Mouse (Mus musculus) Muller cell, postnatal 12 days (primary cell): ENCODE results near the gene Rbpj.

Experiments
- DNase-seq: peaks from one replicate; pipeline ENCODE4 v3.0.0-alpha.2; 2015; ENCODE audit errors: inconsistent ontology term

Gene Rbpj

GRCm38 (mm10) chr5:53469098-53469776 is 3.3 kb downstream of the Rbpj start:
- DNase-seq, result no peak

- DNase-seq, result no peak
These were observed 3.8 kb downstream of the Rbpj start for GRCm38 (mm10) chr5:53469777-53470131.

GRCm38 (mm10) chr5:53470141-53471079 is 4.5 kb downstream of the Rbpj start:
- DNase-seq, result peak; percentile 67

GRCm38 (mm10) chr5:53472485-53472884 is 6.5 kb downstream of the Rbpj start:
- DNase-seq, result no peak

GRCm38 (mm10) chr5:53479161-53479560 is 13.2 kb downstream of the Rbpj start:
- DNase-seq, result no peak

- peak; percentile 71 for DNase-seq
These were observed 13.9 kb downstream of the Rbpj start for GRCm38 (mm10) chr5:53479891-53480290.

- peak; percentile 42 for DNase-seq
These were observed 15.1 kb downstream of the Rbpj start for GRCm38 (mm10) chr5:53481021-53481420.

GRCm38 (mm10) chr5:53485069-53485628 is 19.2 kb downstream of the Rbpj start:
- no peak for DNase-seq

- no peak for DNase-seq
These were observed 20.1 kb downstream of the Rbpj start for GRCm38 (mm10) chr5:53485934-53486475.

GRCm38 (mm10) chr5:53486966-53487592 is 21.1 kb downstream of the Rbpj start:
- no peak for DNase-seq

- DNase-seq, result peak; percentile 91
These were observed 24.7 kb downstream of the Rbpj start for GRCm38 (mm10) chr5:53490697-53491099.

GRCm38 (mm10) chr5:53493756-53494155 is 27.8 kb downstream of the Rbpj start:
- no peak for DNase-seq

- DNase-seq, result no peak
These were observed 28.7 kb downstream of the Rbpj start for GRCm38 (mm10) chr5:53494536-53495159.

- no peak for DNase-seq
These were observed 31.0 kb downstream of the Rbpj start for GRCm38 (mm10) chr5:53496846-53497549.

GRCm38 (mm10) chr5:53499571-53499970 is 33.6 kb downstream of the Rbpj start:
- DNase-seq, result no peak

GRCm38 (mm10) chr5:53500509-53501145 is 34.7 kb downstream of the Rbpj start:
- DNase-seq, result peak; percentile 60

GRCm38 (mm10) chr5:53503261-53503660 is 37.3 kb downstream of the Rbpj start:
- DNase-seq, result no peak

GRCm38 (mm10) chr5:53505751-53506150 is 39.8 kb downstream of the Rbpj start:
- no peak for DNase-seq

GRCm38 (mm10) chr5:53507371-53507770 is 41.4 kb downstream of the Rbpj start:
- DNase-seq, result no peak

- DNase-seq, result no peak
These were observed 43.5 kb downstream of the Rbpj start for GRCm38 (mm10) chr5:53509465-53509864.
